Mouse (Mus musculus) skeletal muscle tissue, adult 2 months (tissue): Measurements from ENCODE around the gene Elovl1.

Experiments
- DNase-seq: peaks from one replicate; pipeline ENCODE4 v3.0.0-alpha.2; 2012; ENCODE audit warnings: low read depth, low spot score

Elovl1 gene

DNA sequence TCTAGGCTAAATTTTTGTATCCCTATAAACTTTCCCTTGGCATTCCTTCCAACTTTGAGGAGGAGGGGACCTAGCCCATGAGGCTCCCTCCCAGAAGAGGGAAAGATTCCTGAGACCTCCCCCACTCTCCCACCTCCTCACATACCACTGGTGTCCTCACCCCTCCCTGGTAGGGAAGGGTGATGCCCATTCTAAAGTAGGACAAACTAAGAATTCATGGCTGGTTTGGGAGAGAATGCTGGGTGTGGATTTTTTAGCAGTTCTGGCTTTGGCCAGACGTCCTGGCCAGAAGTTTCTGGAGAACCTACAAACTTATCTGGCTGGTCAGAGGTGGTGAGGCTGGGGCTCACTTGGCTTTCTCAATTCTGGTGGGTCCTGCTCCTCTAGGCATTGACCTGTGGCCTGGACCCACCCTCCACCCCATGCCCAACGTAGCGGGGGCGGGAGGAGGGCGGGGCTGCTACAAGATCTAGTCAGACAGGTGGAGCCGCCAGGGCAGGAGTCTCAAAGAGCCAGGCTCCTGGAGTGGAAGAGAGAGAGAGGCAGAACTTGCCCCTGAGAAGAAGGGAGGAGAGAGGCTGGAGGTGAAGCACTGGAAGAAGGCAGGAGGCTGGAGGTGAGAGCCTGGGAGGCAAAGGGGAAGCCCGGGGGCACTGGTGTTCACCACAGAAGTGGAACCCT lies 1.5 kb downstream of the Elovl1 start:
- no peak for DNase-seq

DNA sequence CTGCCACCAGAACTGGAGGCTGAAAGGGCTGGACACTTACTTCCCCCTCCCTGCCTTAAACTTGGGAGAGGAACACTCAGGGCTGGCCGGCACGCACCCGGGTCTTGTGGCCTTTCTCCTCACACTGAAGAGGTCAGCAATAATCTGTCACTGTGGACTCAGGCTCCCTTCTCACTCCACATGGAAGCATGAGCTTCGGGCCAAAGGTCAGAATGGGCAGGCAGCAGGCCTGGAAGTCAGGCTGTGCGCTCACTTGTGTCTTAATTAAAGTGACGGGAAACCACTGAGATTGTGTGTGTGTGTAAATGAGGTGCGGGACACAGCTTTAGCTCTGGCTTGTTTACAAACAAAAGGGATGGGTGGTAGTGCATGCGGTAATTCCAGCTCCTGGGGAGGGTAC lies 4.4 kb downstream of the Elovl1 start:
- DNase-seq: no peak

DNA sequence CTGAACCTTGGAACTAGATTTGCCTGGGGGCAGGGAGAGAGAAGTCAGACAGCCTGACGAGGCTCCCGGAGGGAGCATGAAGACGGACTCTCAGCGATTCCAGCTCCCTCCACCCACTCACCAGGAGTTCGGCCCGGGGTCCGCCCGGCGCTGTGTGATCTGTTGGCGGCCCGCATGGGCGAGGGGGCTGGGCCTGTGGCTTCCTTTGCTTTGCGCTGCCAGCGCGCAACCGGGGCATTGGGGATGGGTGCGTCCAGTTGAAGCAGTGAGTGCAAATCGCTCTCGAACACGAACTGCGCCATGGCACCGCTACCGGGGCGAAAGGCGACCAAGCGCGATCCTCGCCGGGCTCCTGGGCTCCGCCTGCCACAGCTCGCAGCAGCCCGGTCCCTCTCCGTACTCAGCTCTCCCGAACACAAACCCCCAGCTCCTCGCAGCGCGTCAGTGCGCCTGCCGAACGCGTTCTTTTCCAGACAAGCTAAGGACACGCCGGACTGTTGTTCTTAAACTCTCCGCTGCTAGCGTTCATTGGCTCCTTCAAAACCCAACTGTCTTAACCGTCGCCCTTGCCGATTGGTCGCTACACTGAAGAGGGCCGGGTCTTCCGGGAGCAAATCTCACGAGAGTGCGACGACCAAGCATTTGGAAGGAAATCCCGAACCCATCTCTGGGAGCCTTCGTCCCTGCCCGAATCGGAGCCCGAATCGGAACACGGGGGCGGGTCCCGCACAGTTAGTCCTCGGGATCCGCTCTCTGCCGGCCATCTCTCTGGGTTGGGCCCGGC lies 9.1 kb downstream of the Elovl1 start, which contains the start of gene Cdc20:
TSS of gene Cdc20 (minus strand) at position 533 of the 784 bp plus-strand sequence.
- peak; percentile 88 for DNase-seq

DNA sequence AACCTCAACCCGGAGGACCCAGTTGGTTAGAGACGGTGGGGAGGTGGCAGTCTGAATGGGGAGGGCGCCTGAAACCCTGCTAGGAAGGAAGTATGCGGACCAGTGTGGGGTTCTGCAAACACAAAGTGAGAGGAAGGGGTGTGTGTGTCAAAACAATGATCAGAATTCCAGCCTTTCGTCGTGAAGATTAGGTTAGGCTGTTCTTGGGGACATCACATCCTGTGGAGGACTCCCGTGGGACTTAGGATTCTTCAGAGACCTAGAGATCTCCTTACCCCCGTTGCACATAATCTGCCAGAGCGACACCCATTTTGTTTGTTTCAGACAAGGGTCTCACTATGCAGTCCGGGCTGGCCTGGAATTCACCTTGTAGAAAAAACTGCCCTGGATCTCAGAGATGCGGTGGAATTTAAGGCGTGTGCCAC lies 9.9 kb downstream of the Elovl1 start:
- DNase-seq: no peak

DNA sequence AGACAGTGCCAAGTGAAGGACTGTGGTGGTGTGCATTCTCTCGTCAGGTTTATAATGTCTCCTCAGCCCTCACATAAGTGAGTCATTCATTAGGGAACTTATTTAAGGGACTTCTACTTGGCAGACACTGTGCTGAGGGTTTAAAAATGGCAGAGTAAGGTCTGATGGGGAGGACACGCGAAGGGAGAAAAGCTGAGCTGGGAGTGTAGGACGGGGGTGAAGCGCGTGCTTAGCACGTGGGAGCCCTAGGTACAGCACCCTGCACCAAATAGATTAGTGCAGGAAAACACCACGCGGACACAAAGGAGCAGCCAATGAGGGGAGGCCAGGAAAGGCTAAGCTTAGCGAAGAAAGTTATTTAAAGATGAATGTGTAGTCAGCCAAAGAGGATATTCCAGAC lies 17.2 kb downstream of the Elovl1 start:
- DNase-seq: no peak

DNA sequence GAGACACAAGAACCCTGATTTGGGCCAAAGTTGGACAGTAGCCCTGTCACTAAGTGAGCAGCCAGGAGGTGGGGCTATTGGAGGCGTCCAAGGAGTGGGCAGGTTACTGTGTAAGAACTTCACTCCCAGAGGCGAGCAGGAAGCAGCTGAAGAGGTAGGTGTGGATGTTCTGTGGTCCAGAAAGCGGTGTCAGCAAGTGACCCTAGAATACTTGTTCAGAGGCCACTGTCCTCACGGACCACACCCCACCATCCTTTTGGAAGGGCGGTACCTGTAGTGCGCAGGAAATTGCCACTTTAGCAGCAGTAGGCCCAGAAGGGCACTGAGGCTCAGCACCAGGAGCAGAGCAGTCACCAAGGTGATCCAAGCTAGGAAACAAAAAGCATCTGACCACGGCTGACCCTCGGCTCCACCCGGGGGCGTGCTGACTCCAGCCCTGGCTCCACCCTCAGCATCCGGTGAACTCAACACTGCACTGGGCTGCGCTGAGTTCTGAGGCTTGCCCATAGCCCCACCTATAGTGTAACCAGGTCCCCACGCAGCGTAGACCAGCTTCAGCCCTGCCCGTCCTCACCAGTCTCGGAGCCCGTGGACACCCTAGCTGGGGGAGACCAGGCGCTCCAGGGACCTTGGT lies 18.0 kb downstream of the Elovl1 start:
- no peak for DNase-seq

GRCm38 (mm10) chr4:118446415-118447153 lies 18.7 kb downstream of the Elovl1 start:
- no peak for DNase-seq

- DNase-seq: no peak
Measured at GRCm38 (mm10) chr4:118457345-118457975, 29.6 kb downstream of the Elovl1 start, which contains the start of gene Mpl. Gene Mpl (minus strand): TSS chr4:118457513.

- DNase-seq: no peak
Measured at GRCm38 (mm10) chr4:118464956-118465355, 37.1 kb downstream of the Elovl1 start.

GRCm38 (mm10) chr4:118465697-118466163 lies 37.8 kb downstream of the Elovl1 start:
- no peak for DNase-seq

DNA sequence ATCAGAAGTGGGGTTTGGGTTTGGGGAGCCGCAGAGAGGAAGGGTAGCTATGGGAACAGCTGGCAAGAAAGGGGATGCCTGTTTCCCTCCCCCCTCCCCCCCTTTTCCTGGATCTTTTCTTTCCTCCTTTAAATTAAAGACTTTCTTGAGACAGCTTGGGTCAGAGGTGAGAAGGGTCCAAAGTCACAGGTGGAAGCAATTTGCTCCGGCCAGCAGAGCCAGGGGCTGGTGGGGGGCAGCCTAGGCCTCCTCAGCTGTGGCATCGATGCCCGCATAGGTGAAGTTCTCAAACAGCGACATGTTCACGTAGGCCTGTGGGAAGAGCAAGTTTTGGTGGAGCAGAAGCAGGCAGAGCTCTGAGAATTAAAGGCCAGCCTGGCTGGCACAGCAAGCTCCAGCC lies 43.4 kb downstream of the Elovl1 start:
- no peak for DNase-seq

- DNase-seq: no peak
Measured at GRCm38 (mm10) chr4:118472687-118473086, 44.8 kb downstream of the Elovl1 start.

DNA sequence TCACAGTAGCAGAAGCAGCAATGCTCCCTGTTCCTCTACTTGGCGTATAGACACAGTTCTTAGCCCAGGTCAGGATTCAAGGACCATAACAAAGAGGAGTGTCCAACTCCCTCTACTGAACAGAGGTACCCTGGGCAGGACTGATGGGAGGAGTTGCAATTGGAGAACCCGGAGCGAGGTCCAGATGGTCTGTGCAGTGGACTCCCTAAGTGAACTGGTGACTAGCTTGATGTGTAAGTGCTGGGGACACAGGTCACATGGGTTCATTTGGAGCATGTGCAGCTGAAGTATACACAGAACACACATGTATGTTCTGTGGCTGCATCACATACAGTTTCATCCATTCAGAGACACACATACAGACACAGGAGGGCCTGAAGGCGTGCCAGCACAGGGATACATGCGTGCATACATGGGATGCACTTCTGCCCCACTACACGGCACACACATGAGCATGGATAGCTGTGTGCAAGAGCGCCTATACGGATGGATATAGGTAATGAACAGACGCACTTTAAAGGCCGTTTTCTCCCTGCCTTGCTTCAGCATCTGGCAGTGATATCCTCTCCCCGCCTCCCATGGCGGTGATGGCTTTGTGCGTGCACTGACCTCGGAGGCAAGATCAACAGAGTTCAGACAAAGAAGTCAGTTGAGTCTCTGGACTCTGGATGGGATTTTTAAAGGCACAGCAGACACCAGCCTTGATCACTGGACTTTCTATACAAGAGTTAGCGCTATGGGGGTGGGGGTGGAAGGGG lies 49.1 kb downstream of the Elovl1 start:
- DNase-seq: no peak
